Mouse (Mus musculus): Measurements from ENCODE around the gene Rapgef2. TPM values are rescaled to one million over a fixed set of nuclear protein-coding genes. Genes with fewer than 3 reads are reported as not detected.
"Not testable (repeated sequence)": the region's sequence is repeated elsewhere in the genome, so short reads cannot be mapped to it uniquely, and the experiment has no call there.

Gene Rapgef2
- polyA plus RNA-seq, 1 experiment = 0.01 TPM

DNA sequence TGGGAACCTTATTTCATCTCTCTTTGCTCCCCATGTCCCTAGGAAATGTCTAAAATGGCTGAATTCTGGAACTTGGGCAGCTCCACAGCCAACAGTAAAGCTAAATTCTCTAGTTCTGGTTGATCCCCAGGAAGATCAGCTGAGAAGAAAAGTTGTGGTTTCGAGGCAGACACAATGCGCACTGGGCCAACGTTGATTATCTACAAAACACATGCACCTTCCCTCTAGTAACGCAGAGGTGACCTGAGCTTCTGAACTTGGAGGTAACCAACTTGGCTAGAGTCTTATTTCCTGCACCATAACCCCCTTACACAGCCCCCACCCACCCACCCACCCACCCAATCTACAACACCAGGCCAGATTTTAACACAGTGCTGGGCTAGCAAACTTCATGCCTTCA is 55.6 kb downstream of the Rapgef2 start:
- H3K9me3 ChIP-seq (ENCODE audit: control insufficient read depth, low read length) = no peaks in the 10 kb centered on the region
- H3K27me3 ChIP-seq (ENCODE audit: control insufficient read depth) = no peaks in the 10 kb centered on the region
- TF ChIP-seq GATA1 (IDR thresholded peaks at IDR 0.05; ENCODE audit: low read length) = no peak
- no peak for TF ChIP-seq TAL1 (IDR thresholded peaks at IDR 0.05; ENCODE audit: low read length)
- no peak overlapping the region for H3K4me3 ChIP-seq (replicated peaks)
- peaks cover 18% of the 10 kb centered on the region for H3K4me1 ChIP-seq (ENCODE audit: control insufficient read depth)
- no peaks in the 10 kb centered on the region for H3K36me3 ChIP-seq (ENCODE audit: control insufficient read depth)

DNA sequence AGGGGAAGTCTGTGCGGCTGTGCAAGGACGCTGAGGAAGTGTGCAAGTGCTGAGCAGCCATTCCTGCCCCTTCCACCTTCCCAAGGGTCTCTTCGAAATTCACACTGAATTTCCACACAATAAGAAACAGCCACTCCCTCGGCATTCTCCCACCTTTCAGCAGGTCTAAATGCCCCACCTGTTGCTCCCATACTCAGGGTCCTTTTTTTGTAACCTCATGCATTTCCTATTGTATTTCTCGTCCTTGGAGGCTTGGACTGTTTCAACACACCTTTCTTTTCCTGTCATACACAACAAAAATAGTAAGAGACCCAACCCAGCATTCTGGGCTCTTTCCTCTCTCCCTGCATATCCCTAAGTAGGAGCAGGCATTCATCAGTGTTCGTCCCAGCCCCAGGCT is 56.8 kb downstream of the Rapgef2 start:
- Histone ChIP-seq H3K9me3 (ENCODE audit: control insufficient read depth, low read length) (no peaks in the 10 kb centered on the region), H3K36me3 (ENCODE audit: control insufficient read depth) (no peaks in the 10 kb centered on the region), H3K4me1 (ENCODE audit: control insufficient read depth) (peaks cover 18% of the 10 kb centered on the region), H3K4me3 (replicated peaks) (no peak overlapping the region), H3K27me3 (ENCODE audit: control insufficient read depth) (no peaks in the 10 kb centered on the region)
- TF ChIP-seq TAL1 (IDR thresholded peaks at IDR 0.05; ENCODE audit: low read length) = no peak
- no peak for TF ChIP-seq GATA1 (IDR thresholded peaks at IDR 0.05; ENCODE audit: low read length)

DNA sequence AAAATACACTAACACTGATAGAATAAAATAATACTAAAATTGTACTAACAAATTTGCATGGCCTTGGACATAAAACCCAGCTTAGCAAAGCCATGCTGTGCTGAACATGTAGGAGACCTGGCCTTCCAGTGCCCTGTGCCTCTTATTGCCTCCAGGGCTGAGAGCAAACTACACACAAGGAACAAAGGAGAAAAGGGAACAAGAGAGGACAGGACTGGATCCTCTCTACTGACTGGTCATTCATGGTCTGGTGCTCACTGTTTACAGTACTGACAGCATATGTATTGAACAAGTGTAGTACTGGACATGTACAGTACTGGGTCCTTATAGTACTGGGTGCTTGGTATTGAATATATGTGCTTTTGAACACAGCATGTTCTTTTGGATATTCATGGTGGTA is 58.0 kb downstream of the Rapgef2 start:
- Histone ChIP-seq H3K4me3 (replicated peaks) (no peak overlapping the region), H3K36me3 (ENCODE audit: control insufficient read depth) (no peaks in the 10 kb centered on the region), H3K4me1 (ENCODE audit: control insufficient read depth) (peaks cover 12% of the 10 kb centered on the region), H3K27me3 (ENCODE audit: control insufficient read depth) (no peaks in the 10 kb centered on the region), H3K9me3 (ENCODE audit: control insufficient read depth, low read length) (no peaks in the 10 kb centered on the region)
- TF ChIP-seq GATA1 (IDR thresholded peaks at IDR 0.05; ENCODE audit: low read length) (no peak), TAL1 (IDR thresholded peaks at IDR 0.05; ENCODE audit: low read length) (no peak)

DNA sequence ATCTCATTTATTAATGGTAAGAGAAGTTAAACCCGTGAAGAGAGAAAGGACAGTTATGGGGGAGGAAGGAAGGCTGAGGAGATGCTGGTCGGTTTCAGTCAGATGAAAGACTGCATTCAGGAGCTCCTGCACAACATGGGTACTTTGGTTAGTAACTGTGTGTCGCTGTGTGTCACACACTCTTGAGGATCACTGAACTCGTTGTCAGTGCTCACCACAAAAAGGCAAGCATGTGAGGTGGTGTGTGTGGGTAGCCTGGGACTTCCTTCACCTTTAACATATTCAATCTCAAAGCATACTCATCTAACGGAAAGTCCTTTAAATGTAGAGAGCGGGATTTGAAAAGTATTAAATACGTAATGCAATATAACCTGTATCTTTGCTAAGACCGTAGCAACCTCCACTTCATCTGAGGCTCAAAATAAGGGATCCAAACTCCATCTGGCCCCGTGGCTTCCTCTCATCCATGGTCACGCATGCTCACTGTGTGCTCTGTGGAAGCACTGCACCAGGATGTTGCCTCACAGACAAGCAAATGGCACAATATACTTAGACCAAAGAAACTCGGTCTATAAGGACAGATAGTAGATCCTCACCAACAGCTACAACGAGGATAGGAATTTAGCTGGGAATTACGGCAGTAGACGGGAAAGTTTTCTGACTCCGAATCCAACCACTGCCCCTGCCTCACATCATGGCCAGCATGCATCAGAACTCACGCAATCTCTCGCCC is 58.8 kb downstream of the Rapgef2 start:
- H3K4me1 ChIP-seq (ENCODE audit: control insufficient read depth) = peaks cover 12% of the 10 kb centered on the region
- H3K4me3 ChIP-seq (replicated peaks) = no peak overlapping the region

DNA sequence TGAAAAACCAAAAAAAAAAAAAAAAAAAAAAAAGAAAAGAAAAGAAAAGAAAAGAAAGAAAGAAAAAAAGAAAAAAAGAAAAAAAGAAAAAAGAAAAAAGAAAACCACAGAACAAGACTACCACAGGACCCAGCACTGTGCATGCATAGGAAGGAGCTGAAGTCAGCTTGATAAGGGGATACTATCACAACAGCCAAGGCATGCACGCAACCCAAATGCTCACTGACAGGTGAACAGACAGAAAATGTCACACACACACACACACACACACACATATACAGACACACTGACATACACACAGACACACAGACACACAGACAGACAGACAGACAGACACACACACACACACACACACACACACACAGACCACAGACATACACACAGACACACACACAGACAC is 59.5 kb downstream of the Rapgef2 start:
- H3K36me3 ChIP-seq (ENCODE audit: control insufficient read depth); H3K27me3 ChIP-seq (ENCODE audit: control insufficient read depth); H3K4me3 ChIP-seq (replicated peaks); H3K9me3 ChIP-seq (ENCODE audit: control insufficient read depth, low read length): not testable (repeated sequence)
- peaks cover 12% of the 10 kb centered on the region for H3K4me1 ChIP-seq (ENCODE audit: control insufficient read depth)

More for the DNA sequence above, 58.8 kb downstream of the Rapgef2 start:
- H3K9me3 ChIP-seq (ENCODE audit: control insufficient read depth, low read length) = no peaks in the 10 kb centered on the region
- TF ChIP-seq GATA1 (IDR thresholded peaks at IDR 0.05; ENCODE audit: low read length) (no peak), TAL1 (IDR thresholded peaks at IDR 0.05; ENCODE audit: low read length) (no peak)
- no peaks in the 10 kb centered on the region for H3K36me3 ChIP-seq (ENCODE audit: control insufficient read depth)
- H3K27me3 ChIP-seq (ENCODE audit: control insufficient read depth) = no peaks in the 10 kb centered on the region

DNA sequence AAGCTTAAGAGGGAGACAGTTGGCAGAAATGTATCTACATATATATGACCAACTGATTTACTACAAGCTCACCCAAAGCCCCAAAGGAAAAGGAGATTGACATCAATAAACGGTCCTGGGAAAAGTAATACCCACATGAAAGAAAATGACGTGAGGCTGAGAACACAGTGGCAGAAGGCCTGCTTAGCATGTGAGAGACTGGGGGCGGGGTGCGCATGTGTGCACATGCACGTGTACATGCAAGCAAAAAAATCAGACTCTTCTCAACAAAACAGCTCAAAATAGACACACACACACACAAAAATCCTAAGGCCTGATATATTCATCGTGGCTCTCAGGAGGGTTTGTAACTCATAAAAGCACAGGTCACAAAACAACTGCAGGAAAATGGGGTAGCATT is 60.4 kb downstream of the Rapgef2 start:
- H3K27me3 ChIP-seq (ENCODE audit: control insufficient read depth) = no peaks in the 10 kb centered on the region
- no peaks in the 10 kb centered on the region for H3K36me3 ChIP-seq (ENCODE audit: control insufficient read depth)
- TF ChIP-seq TAL1 (IDR thresholded peaks at IDR 0.05; ENCODE audit: low read length) (no peak), GATA1 (IDR thresholded peaks at IDR 0.05; ENCODE audit: low read length) (no peak)
- H3K9me3 ChIP-seq (ENCODE audit: control insufficient read depth, low read length) = no peaks in the 10 kb centered on the region
- peaks cover 12% of the 10 kb centered on the region for H3K4me1 ChIP-seq (ENCODE audit: control insufficient read depth)
- H3K4me3 ChIP-seq (replicated peaks) = no peak overlapping the region

DNA sequence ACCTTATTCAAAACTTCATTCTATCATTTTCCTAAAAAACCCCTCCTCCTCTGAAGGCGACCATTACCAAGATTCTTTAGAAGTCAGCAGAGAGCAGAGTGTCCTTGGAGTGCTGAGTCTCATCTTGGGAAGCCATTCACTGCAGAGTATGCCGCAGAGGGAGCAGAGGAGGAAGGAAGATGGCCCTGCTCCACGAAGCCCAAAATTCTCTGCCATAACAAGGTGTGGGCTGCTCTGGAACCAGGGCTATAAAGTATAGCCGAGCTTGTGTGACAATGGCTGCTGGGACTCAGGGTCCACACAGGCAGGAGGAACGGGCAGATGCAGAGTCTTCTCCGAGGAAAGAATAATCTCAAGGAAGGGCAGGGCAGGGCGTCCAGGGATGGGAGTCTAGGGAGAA is 62.0 kb downstream of the Rapgef2 start:
- peaks cover 12% of the 10 kb centered on the region for H3K4me1 ChIP-seq (ENCODE audit: control insufficient read depth)
- H3K9me3 ChIP-seq (ENCODE audit: control insufficient read depth, low read length) = no peaks in the 10 kb centered on the region
- H3K36me3 ChIP-seq (ENCODE audit: control insufficient read depth) = no peaks in the 10 kb centered on the region
- no peak overlapping the region for H3K4me3 ChIP-seq (replicated peaks)
- H3K27me3 ChIP-seq (ENCODE audit: control insufficient read depth) = no peaks in the 10 kb centered on the region
- TF ChIP-seq TAL1 (IDR thresholded peaks at IDR 0.05; ENCODE audit: low read length) (no peak), GATA1 (IDR thresholded peaks at IDR 0.05; ENCODE audit: low read length) (no peak)

DNA sequence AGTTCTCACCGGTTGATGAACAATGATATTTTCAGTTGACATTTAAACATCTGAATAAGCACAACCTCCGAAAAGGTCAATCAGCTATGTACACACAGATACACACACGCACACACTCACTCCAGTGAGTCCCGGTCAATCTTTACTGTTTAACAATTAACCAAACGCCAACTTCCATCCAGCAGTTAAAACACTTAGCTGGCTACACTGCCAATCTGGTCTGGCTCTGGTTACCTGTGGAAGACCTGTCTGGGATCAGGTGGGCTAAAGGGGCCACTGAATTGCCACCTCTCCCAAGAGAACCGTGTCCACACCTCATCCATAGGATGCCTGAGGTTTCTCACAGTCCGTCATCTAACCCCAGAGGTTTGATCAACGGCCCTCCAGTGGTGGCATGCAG is 63.0 kb downstream of the Rapgef2 start:
- H3K27me3 ChIP-seq (ENCODE audit: control insufficient read depth) = no peaks in the 10 kb centered on the region
- TF ChIP-seq GATA1 (IDR thresholded peaks at IDR 0.05; ENCODE audit: low read length) (no peak), TAL1 (IDR thresholded peaks at IDR 0.05; ENCODE audit: low read length) (no peak)
- H3K4me3 ChIP-seq (replicated peaks) = no peak overlapping the region
- H3K9me3 ChIP-seq (ENCODE audit: control insufficient read depth, low read length) = no peaks in the 10 kb centered on the region
- H3K4me1 ChIP-seq (ENCODE audit: control insufficient read depth) = peaks cover 12% of the 10 kb centered on the region
- no peaks in the 10 kb centered on the region for H3K36me3 ChIP-seq (ENCODE audit: control insufficient read depth)

DNA sequence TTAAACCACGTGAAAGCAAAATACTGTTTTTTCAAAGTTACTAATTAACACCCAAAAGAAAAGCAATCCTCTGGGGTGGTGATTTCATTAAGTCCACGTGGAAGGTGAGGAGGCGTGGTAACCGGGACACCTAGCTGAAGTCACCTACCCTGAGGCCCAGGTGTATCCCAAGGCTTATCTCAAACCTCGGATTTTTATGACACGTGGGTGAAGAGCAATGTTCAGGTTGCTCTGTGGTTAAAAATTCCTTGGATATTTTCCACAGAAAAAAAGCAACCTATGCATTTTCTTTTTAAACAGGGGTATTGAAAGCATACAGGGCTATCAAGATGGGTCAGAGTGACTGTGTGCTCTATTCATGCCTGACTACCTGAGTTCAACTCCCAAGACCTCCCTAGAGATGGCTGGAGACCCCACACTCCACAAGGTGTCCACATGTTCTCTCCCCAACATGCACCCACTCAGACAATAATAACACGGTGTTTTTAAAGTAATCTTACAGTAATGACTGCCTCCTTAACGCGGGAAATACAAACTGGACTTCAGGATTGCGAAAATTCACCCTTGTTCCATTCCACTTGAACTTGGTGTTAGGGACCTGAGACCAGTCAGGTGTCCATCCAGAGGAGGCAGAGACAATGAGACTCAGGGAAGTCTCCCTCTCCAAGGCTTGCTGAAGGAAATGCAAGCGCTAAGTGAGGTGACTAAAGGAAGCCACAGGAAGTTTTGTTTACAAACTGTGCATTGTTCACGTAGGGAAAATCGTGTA is 63.9 kb downstream of the Rapgef2 start:
- Histone ChIP-seq H3K27me3 (ENCODE audit: control insufficient read depth) (no peaks in the 10 kb centered on the region), H3K4me3 (replicated peaks) (no peak overlapping the region), H3K36me3 (ENCODE audit: control insufficient read depth) (no peaks in the 10 kb centered on the region), H3K9me3 (ENCODE audit: control insufficient read depth, low read length) (no peaks in the 10 kb centered on the region), H3K4me1 (ENCODE audit: control insufficient read depth) (peaks cover 7% of the 10 kb centered on the region)
- TF ChIP-seq TAL1 (IDR thresholded peaks at IDR 0.05; ENCODE audit: low read length) (no peak), GATA1 (IDR thresholded peaks at IDR 0.05; ENCODE audit: low read length) (no peak)
